Mouse (Mus musculus): Measurements from ENCODE around the gene Bnip3.

The Bnip3 gene

DNA sequence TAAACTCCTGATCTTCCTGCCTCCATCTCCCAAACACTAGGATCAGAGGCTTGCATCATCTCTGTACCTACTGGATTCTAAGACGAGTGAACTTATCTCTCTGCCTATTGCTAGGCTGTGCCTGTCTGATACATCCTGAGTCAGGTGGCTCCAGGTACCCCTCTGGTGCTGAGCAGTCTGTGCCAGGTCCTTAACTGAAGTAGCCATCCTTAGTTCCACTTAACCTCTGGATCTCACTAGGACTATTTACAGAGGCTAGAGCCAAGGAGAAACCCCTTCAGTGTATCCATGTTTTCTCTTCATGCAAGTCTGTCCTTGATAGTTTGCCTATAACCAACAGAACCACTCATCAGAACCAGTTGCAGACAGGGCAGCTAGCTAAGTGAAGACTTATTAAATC, 2.9 kb downstream of the Bnip3 start:
- no peak for DNase-seq (ENCODE audit: low read depth, low spot score)

DNA sequence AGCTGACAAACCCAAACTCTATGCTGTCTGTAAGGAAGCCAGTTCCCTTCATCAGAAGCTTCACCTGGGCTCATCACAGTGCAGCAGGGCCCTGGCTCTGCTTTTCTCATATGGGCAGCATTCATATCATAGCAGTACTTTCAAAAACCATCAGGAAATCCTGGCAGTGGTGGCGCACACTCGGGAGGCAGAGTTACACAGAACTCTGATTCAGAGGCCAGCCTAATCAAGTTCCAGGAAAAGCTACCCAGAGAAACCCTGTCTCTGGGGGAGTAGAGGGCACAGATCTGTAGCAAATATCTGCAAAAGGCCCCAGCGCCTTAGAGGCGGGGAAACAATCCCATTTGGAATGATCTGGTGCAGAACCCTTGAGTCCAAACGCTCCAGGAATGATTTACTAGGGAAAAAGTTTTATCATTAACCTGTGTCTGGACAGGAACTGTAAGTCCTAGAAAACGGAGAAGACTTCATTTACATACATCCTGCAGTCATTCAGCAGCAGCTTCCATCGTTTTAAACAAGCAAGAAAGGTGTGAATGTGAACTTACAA, 5.4 kb downstream of the Bnip3 start:
- no peak for DNase-seq (ENCODE audit: low read depth, low spot score)

DNA sequence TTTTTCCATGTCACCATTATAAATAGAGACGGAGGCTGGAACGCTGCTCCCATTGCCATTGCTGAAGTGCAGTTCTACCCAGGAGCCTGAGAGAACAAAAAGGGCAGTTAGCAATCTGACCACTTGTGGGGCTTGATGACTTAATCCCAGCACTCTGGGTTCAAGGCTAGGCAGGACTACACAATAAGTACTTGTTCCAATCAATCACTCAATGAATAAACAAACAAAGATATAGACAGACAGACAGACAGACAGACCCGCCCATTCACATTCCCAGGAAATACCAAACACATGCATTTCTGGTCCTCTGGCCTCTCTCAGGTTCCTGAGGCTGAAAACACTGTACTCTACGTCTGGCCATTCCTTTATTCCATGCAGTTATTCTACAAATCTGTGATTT, 10.6 kb downstream of the Bnip3 start:
- DNase-seq (ENCODE audit: low read depth, low spot score), result no peak

DNA sequence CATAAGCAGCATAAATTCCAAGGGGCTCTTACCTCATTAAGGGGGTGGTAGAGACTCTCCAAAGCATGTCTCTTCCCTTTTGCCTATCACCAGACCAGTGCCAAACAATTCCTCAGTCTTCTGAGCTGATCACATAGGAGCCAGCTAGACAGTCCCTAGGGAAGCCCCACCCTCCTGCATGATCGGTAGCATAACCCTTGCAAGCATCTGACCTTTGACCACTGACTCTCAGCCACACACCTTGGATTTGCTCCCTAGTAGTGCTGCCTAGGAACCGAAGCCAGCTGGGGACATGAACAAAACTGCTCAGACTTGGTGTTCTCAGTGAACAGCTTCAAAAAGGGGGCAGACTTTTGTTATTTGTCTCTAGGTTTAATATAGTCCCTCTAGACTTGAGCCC, 11.2 kb downstream of the Bnip3 start:
- no peak for DNase-seq (ENCODE audit: low read depth, low spot score)

DNA sequence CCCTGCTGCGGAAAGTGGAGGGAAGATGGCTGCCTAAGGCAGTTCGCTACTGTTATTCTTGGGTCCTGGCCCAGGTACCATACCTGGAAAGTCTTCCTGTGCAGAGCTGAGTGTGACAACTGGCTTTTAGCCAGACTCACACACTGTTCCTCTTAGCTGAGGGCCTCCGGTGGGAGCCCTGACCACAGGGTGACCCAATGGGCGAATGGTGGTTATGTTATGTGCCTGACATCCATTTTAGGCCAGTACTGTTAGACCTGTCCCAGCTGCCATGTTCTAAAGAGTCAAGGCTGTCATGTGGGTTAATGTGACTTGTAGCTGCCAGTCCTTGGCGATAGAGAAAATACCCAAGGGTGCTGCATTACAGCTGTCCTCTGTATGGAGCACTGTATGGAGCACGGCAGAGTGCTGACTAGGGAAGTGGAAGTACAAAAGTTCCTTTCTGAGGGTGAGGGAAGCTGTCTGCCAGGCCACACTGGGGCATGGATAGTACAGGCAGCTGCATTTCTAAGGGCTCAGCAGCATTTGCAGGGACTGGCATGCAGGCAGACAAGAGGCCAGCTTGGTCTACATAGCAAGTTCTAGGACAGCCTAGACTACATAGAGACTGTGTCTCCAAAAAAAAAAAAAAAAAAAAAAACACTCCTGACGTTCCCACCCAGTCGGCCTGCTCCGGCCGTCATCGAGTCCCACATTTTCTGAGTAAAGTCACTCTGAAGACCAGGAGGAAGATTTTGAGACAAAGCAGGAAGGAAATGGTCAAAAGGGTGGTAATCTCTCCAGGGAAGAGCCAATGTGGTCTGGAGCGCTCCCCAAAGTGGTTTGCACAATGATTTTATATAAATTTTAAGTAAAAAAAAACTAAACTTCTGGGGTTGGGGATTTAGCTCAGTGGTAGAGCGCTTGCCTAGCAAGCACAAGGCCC, 23.7 kb downstream of the Bnip3 start:
- DNase-seq (ENCODE audit: low read depth, low spot score), result no peak

DNA sequence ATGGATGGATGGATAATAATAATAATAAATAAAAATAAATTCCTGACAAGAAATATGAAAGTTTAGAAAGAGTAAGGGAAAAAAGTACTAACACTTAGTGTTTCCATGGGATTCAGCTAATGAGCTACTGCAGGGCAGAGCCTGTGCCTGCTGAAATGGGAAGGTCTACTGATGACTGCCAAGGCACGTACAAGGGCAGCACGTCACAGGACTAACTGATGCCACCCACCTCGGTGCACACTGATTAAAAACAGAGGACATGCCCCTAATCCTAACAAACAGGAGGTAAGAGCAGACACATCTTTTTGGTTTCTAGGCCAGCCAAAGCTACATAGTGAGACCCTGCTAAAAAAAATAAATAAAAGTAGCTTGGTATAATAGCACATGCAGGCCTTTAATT, 25.6 kb downstream of the Bnip3 start:
- no peak for DNase-seq (ENCODE audit: low read depth, low spot score)

DNA sequence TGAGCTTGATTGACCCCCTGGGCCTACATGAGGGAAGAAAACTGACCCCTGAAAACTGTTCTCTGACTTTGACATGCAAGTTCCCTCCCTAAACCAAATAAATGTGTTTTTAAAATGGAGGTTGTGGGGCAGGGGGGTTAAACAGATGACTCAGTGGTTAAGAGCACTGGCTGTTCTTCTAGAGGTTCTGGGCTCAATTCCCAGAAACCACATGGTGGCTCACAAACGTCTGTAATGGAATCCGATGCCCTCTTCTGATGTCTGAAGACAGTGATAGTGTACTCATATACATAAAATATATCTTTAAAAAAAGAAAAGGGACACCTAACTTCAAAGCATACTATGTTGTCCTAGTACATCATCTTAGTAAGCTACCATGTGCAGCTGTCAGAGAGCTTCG, 34.3 kb downstream of the Bnip3 start:
- no peak for DNase-seq (ENCODE audit: low read depth, low spot score)

DNA sequence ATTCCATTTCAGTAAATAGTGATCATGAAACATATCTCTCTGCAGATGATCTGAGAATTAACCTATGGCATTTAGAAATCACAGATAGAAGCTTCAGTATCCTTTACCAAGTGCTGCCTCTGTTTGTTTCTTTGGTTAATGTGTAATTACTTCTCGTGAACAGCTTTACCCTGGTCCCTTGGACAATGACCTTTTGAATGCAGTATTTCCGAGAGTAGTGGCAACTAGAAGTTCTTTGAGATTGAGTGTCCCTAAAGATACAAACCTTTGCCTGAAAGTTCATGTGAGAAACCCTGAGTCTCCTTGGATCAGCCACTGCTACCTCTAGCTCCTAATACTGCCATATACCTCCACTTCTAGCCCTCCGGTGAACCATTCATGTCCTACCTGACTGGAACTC, 36.4 kb downstream of the Bnip3 start:
- DNase-seq (ENCODE audit: low read depth, low spot score), result no peak

DNA sequence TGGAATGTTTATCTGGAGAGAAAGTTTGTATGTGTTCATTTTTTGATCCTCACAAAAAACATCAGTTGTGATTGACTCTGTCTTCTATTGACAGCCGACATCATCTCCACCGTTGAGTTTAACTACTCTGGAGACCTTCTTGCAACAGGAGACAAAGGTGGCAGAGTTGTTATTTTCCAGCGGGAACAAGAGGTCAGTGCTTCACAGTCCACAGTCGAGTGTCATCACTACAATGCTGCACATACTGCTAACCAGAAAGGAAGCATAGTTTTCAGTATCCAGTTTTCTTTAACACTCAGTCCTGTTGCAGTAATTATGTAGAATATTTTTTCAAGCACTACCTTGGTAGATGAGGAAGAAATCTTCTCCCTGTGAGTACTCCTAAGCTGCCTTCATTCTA, 41.0 kb downstream of the Bnip3 start:
- no peak for DNase-seq (ENCODE audit: low read depth, low spot score)

DNA sequence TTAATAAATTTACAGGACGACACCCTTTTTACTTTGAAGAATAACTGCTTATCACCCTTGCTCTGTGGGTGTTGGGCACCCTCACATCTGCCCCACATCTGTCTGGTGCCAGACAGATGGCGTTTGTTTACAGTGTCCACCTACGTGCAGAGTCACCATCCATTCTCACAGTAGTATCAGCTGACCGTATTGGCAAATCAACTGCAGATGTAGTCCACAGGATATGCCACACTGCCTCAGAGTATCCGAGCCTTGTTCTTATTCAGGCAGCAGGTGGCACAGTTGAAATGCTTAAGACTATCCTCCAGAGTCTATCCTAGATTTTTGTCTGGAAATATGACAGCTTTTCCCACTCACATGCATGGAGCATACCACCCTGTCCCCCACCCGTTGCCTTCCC, 42.0 kb downstream of the Bnip3 start:
- no peak for DNase-seq (ENCODE audit: low read depth, low spot score)

DNA sequence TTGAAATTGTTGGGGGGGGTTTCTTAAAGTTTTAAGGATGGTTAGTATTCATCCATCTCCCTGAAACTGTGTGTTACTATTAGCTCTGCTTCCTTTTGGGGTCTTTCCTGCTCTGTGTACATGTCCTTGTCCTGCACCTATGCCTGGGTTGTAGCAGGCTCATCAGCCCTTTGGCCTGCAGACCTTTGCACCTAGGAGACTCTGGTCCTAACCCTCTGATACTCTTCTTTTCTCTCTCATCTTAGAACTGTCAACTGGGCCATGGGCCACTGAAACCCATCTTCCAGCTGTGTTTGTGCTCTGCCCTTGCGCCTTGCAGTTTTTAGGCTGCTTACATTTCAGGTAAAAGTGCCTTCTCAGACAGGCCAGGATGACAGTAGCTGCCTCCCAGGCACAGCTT, 44.5 kb downstream of the Bnip3 start:
- no peak for DNase-seq (ENCODE audit: low read depth, low spot score)

DNA sequence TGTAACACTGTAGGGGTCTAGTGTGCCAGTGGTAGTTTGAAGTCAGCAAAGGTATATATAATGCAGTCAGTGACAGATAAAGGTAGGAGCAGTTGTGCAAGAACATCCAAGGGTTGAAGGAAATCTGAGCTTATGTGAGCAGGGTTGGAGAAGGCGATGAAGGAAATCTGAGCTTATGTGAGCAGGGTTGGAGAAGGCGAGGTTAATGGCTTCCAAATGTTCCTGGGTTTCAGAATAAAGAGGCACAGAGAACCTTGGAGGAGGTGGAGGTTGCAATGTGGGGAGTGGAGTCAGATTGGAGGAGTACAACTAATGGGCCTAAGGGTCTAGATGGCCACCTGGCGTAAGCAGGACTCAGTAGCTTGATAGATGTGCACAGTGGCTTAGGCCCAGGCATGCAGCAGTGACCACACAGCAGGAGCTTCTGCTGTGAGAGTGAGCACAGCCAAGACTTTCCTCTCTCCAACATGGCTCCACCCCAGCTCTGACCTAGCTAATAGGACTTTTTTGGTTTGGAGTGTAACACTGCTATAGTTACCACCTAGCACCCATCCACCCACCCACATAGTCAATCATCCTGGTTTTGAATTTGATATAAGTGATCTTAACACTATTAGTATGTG, 45.3 kb downstream of the Bnip3 start:
- no peak for DNase-seq (ENCODE audit: low read depth, low spot score)

DNA sequence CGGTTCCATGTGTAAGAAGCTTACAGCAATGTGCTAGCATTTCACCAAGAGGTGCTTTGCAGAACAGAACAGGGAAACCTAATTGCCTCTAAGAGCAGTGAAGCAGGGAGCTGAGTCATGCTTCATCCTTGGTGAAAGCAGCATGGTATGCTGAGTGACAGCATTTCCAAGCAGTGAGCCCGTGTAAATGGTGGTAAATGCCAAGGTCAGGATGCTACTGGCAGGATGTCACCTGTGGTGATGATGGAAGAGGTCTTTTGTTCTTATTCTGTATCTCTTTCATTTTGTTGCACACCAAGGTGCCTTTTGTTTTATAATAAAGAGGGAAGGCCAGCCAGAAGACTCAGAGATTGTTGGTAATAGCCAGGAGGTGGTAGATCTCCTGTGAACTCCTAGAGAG, 52.6 kb downstream of the Bnip3 start:
- no peak for DNase-seq (ENCODE audit: low read depth, low spot score)

DNA sequence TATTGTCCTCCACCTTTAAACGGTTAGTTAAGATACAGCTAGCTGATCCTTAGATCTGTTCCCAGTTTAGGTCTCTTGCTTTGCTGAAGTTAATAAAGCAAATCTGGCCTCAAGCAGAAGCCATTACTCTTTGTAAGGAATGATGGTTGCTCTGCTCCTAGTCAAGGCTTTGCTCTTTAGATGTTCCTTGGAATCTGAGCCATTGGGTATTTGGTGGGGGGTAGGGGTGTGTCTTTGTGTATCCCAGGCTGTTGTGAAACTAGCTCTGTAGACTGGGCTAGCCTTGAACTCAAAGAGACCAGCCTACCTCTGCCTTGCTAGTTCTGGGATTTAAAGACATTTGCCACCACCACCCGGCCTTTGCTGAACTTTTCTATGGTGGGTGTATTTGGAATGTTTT, 55.1 kb downstream of the Bnip3 start:
- DNase-seq (ENCODE audit: low read depth, low spot score), result no peak

DNA sequence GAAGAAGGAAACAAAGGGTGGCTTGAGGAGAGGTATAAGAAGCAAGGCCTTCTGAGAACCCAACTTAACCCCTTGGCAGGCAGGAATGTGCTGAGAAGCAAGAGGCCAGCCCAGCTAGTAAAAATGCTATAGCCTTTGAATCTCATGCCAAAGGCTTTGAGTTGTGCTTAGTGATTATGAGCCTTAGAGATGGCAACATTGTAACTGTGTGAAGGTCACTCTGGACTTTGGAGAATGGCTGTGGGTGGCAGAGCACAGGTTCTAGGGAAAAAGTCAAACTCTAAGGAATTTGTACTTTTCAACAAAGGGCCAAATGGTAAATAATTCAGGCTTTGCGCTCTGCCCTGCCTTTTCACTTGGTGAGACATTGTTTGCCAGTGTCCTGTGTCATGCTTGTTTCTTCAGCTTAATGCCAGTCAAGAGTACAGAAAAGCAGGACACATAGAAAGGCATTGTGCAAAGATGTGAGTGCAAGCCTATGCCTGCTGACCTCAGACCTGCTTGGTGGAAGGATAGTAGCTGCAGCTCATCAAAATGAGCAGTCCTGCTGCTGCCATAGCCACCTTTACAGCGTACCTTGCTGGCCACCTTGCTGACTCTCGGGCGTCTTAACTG, 55.8 kb downstream of the Bnip3 start:
- DNase-seq (ENCODE audit: low read depth, low spot score), result no peak

DNA sequence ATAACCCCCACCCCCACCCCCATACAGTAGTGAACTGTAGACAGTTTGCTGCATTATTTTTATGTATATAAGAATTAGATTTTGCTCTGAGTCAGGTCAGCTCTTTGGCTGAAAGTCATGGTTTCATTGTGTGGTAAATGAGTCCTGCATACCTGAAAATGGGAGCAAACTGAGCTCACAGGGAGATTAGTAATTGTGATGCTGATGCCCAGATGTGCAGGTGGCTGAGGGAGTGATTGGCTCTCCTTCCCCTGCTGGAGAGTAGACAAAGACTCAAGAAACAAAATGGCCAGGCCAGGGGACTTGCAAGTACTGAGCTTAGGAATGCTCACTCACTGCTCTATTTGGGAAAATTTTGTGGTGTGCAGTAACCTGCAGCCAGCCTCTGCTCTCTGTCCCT, 59.2 kb downstream of the Bnip3 start:
- no peak for DNase-seq (ENCODE audit: low read depth, low spot score)

DNA sequence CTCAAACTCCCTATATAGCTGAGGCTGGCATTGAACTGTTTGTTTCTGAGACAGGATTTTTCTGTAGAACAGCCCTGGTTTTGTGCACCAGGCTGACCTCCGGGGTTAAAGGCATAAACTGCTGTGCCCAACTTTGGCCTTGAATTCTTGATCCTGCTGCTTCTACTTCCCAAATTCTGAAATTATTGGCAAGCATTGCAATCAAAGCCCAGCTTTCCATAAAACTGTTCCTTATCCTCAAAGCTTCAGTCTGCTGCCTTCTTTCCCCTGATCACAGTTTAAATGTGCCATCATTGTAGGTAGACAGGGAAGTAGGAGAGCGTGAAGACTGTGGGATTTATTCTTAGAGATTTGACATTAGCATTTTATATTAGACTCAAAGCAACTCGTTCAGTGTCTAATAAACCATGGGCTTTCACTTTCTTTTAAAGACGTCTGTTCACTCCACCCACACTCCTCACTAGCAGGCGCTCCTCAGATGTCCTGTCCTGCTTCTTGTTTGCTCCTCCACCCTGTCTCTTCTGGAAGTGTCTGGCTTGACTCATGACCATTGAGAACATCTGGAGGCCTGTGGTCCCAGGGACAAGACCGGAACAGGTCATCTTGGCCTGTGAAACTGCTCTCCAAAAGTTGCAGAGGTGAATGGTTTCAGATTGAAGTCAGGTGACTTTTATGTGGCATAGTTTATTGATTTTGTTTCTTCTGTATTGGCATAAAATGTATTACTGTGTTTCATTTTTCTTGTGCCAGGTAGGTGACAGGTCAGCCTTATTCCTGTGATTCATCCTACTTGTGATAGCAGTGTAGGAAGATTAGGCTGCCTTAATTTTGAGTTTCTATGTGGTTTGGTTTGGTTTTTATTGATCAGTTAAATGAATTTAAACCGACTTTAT, 61.0 kb downstream of the Bnip3 start:
- no peak for DNase-seq (ENCODE audit: low read depth, low spot score)

DNA sequence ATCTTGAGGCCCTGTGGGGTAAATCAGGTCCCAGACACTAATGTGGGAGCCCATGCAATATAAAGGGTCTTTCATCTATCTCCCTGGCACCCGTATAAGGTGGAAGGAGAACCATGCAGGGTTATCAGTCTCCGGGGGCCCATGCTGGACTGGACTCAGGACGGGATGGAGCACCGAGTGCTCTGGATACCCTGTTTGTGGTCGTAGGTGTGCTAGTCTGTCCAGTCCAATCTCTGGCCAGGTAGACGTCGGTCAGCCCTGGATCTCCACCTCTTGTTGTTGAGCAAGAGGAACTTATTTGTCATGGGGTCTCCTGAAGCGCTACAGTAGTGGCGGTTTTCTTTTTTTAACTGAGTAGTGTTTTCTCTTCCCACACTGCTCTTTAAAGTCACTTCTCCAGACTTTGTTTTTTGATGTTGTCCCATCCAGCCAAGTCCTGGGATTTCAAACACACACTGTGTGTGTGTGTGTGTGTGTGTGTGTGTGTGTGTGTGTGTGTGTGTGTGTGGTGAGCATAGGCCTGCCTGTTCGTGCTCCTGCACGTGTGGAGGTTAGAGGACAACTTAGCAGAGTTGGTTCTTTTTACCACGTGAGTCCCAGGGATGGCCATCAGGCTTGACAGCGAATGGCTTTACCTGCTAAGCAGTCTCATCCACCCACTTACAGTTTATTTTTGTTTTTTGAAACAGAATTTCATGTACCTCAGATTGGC, 61.8 kb downstream of the Bnip3 start:
- DNase-seq (ENCODE audit: low read depth, low spot score), result no peak

DNA sequence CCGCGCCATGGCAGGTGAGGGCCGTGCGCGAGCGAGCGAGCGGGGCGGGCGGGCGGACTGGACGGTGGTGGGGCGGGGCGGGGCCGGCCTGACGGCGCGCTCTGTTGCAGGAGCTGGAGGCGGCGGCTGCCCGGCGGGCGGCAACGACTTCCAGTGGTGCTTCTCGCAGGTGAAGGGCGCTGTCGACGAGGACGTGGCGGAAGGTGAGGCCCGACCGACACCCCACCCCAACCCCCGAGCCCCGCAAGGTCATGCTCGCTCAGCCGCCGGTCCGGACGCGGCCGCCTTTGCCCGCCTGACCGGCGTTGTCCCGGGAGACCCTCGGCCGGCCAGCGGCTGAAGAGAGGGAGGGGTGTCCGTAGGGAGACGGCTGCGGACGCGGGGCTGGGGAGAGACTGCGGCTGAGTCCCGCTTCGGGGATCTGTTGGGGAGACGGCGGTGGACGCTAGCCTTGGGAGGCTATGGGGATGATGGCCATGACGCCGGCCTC, 62.8 kb downstream of the Bnip3 start:
- no peak for DNase-seq (ENCODE audit: low read depth, low spot score)

DNA sequence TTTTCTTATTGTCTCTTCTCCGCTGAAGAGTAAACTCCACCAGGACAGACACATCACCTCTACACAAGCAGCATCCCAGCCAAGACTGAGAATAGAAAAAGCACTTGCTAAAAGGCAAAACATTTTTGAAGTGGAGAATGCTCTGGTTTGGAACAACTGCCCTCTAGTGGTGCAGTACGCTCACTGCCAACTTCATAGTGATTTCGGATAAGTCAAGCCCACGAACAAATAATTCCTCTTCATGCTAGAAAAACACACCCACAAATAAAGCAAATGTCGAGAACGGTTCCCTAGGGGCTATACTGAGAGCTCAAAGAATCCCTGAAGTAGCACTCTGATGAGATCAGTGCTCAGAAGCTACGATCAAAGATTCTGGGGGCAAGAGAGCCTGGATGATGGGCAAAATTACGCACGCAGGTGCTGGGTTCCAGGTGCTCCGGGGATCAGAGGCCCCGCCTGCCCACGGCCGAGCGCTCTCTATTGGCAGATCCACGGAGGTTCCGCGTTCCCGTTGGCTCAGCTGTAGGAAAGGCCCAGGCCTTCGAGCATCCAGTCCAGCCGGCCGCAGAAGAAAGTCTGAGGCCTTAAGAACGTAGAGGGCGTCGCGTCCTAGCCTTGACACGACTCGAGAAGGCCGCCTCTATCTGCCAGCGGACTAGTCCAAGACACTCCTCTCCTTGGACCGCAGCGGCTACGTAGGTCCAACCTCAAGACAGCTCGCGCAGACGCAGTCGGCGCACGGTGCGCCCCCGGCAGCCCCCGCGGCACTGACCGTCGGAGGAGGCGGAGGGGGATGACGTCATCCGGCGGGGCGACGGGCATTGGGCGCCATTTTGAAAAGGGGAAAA, 63.6 kb downstream of the Bnip3 start, which contains the start of the genes Ppp2r2d and Mapk1ip1:
Gene Ppp2r2d (plus strand): TSS at position 536 of the 848 bp plus-strand sequence.
Gene Mapk1ip1 (minus strand): TSS at position 730 of the 848 bp plus-strand sequence.
- peak; percentile 92 for DNase-seq (ENCODE audit: low read depth, low spot score)

All from embryo, embryonic 11.5 days (tissue).